Mouse (Mus musculus): ENCODE data around the gene Utp14b. TPM values are rescaled to one million over a fixed set of nuclear protein-coding genes. Genes with fewer than 3 reads are reported as not detected.
A peak's percentile ranks its signal among the peaks of the same experiment; 100 is the strongest.

Utp14b gene
- 2.4 and 2.8 TPM in 2 replicates for polyA plus RNA-seq (2014; fragmentation: Nextera tagmentation; extraction: Ambion mirVana)

DNA sequence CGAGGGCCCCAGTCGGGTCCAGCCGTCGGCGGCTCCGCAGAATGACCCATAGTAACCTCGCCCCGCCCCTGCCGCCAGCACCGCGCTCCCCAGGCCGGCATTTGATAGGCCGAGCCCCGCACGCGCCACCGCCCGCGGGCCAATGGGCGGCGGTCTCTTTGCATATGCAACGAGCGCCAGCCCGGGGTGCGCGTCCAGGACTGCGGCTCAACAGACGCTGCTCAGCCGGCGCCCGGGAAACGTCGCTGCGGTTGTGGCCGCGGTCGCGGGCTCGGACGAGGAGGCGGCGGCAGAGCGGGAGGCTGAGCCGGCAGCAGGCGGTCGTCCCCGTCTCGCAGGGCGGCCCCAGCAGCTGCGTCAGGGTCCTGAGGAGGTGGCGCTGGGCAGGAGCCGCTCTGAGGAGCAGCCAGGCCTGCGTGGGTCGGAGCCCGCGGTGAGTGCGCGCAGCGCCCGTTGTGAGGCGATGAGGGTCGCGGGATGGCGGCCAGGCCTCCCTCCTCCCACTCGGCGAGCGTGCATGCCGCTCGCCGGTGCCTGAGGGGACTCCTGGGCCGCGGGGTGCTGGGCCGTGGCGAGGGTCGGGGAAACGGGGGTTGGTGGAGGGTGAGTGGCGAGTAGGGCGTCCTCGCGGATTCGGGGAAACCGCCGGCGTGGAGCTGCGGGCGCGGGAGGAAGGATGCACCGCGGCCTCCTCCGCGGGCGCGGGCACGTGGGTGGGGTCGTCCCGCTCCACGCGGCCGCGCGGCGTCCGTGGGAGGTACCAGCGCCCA lies at the start of gene Utp14b, which contains the start of gene Acsl3:
Gene Utp14b, plus strand, starts transcription at position 368 of the 770 bp plus-strand sequence.
Gene Acsl3, plus strand, starts transcription at position 155 of the 770 bp plus-strand sequence.
- H3K36me3 ChIP-seq (ENCODE audit: control insufficient read depth, insufficient read depth, low read length), result no peaks in the 10 kb centered on the region
- peak within 1 kb of the TSS; percentile 94 for H3K4me3 ChIP-seq (ENCODE audit: low read depth, low read length)
- WGBS, result under 1% methylated on average over 96 of the region's 104 CpGs
- no peaks in the 10 kb centered on the region for H3K27me3 ChIP-seq (replicated peaks; ENCODE audit: control insufficient read depth, insufficient read depth, low read length)
- peak; percentile 100 for ATAC-seq (replicated peaks; ENCODE audit: low FRiP score)
- peak within 1 kb of the TSS; percentile 97 for H3K9ac ChIP-seq (ENCODE audit: low read depth, low read length)
- no peaks in the 10 kb centered on the region for H3K9me3 ChIP-seq (ENCODE audit: control insufficient read depth, low read length)
- DNase-seq (ENCODE audit: low spot score), result peak; percentile 94
- H3K4me1 ChIP-seq (replicated peaks; ENCODE audit: control insufficient read depth, insufficient read depth, low read length), result peaks cover 15% of the 10 kb centered on the region
- peak within 1 kb of the TSS; percentile 69 for H3K4me2 ChIP-seq
- H3K27ac ChIP-seq (ENCODE audit: low read depth, low read length), result peak within 1 kb of the TSS; percentile 88

DNA sequence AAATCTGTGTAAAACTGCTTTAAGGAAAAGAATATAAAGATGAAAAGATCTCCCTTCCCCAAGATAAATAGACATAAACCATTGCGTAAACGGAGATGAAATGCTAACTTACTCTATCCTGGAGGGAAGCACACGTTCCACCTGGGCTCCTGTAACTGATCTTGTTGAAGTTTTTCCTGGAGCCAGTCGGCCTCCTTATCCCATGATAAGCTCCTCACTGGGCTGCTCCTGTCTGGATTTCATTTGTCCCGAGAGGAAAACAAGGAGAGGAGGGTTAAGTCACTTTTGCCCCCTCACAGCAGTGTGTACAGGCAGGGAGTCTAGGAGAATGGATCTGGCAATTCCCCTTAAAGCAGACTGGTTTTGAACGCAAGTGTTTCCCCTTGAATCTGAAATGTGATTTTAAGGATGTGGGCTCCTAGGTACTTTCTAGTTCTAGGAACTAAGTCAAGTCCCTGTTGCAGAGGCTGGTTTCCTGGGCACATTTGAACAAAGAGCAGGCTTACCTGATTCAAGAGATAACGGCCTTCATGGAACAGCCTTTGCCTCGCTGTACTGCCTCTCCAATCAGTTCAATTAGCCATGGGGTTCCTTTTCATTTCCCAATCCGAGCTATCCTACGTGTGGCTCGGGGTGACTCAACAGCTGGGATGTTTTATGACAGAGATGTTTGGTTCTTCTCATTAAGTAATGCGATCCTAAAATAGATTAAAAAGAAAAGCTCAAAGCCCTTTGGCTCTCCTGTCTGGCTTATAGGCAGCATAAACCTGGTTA lies 48.5 kb upstream of the Utp14b start:
- no peak overlapping the region for H3K9ac ChIP-seq (ENCODE audit: low read depth, low read length)
- no peak overlapping the region for H3K4me3 ChIP-seq (ENCODE audit: low read depth, low read length)
- no peaks in the 10 kb centered on the region for H3K36me3 ChIP-seq (ENCODE audit: control insufficient read depth, insufficient read depth, low read length)
- no peak overlapping the region for H3K4me2 ChIP-seq
- H3K9me3 ChIP-seq (ENCODE audit: control insufficient read depth, low read length), result no peaks in the 10 kb centered on the region
- ATAC-seq (replicated peaks; ENCODE audit: low FRiP score), result no peak
- H3K27ac ChIP-seq (ENCODE audit: low read depth, low read length), result no peak overlapping the region
- no peaks in the 10 kb centered on the region for H3K4me1 ChIP-seq (replicated peaks; ENCODE audit: control insufficient read depth, insufficient read depth, low read length)
- H3K27me3 ChIP-seq (replicated peaks; ENCODE audit: control insufficient read depth, insufficient read depth, low read length), result no peaks in the 10 kb centered on the region
- no peak for DNase-seq (ENCODE audit: low spot score)
- 39% methylated on average over 12 of the region's 12 CpGs for WGBS

DNA sequence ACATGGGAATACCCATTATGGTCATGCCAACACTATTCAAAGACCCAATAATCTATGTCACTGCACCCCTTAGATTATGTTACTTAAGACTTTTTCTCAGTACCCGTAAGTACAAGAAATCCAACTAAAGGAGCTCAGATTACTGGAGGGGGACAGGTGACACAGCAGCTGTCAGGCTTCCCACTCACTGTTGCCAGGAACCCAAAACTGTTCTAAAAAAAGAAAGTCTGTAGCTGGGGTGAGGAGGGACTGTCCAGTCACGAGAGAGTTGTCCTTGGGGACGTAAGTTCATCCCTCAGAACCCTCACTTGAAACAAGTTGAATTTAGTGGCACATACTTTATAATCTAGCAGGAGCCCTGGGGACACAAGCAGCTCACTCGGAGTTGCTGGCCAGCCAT lies 46.8 kb upstream of the Utp14b start:
- H3K9ac ChIP-seq (ENCODE audit: low read depth, low read length), result no peak overlapping the region
- H3K4me2 ChIP-seq, result no peak overlapping the region
- H3K27ac ChIP-seq (ENCODE audit: low read depth, low read length), result no peak overlapping the region
- H3K36me3 ChIP-seq (ENCODE audit: control insufficient read depth, insufficient read depth, low read length), result no peaks in the 10 kb centered on the region
- WGBS, result 64% methylated on average over 4 of the region's 4 CpGs
- no peak overlapping the region for H3K4me3 ChIP-seq (ENCODE audit: low read depth, low read length)
- no peak for DNase-seq (ENCODE audit: low spot score)
- H3K9me3 ChIP-seq (ENCODE audit: control insufficient read depth, low read length), result no peaks in the 10 kb centered on the region
- no peaks in the 10 kb centered on the region for H3K27me3 ChIP-seq (replicated peaks; ENCODE audit: control insufficient read depth, insufficient read depth, low read length)
- ATAC-seq (replicated peaks; ENCODE audit: low FRiP score), result no peak
- H3K4me1 ChIP-seq (replicated peaks; ENCODE audit: control insufficient read depth, insufficient read depth, low read length), result no peaks in the 10 kb centered on the region

GRCm38 (mm10) chr1:78612959-78613358 lies 44.9 kb upstream of the Utp14b start:
- no peak for ATAC-seq (replicated peaks; ENCODE audit: low FRiP score)
- no peak for DNase-seq (ENCODE audit: low spot score)
- Histone ChIP-seq H3K4me2 (no peak overlapping the region), H3K36me3 (ENCODE audit: control insufficient read depth, insufficient read depth, low read length) (no peaks in the 10 kb centered on the region), H3K27me3 (replicated peaks; ENCODE audit: control insufficient read depth, insufficient read depth, low read length) (no peaks in the 10 kb centered on the region), H3K9me3 (ENCODE audit: control insufficient read depth, low read length) (no peaks in the 10 kb centered on the region), H3K9ac (ENCODE audit: low read depth, low read length) (no peak overlapping the region), H3K27ac (ENCODE audit: low read depth, low read length) (no peak overlapping the region), H3K4me3 (ENCODE audit: low read depth, low read length) (no peak overlapping the region), H3K4me1 (replicated peaks; ENCODE audit: control insufficient read depth, insufficient read depth, low read length) (no peaks in the 10 kb centered on the region)
- WGBS, result 35% methylated on average over 1 of the region's 1 CpGs

- no peak overlapping the region for H3K4me3 ChIP-seq (ENCODE audit: low read depth, low read length)
- ATAC-seq (replicated peaks; ENCODE audit: low FRiP score), result no peak
- H3K27ac ChIP-seq (ENCODE audit: low read depth, low read length), result no peak overlapping the region
- H3K4me2 ChIP-seq, result no peak overlapping the region
- WGBS, result 88% methylated on average over 2 of the region's 2 CpGs
- H3K4me1 ChIP-seq (replicated peaks; ENCODE audit: control insufficient read depth, insufficient read depth, low read length), result no peaks in the 10 kb centered on the region
- no peaks in the 10 kb centered on the region for H3K27me3 ChIP-seq (replicated peaks; ENCODE audit: control insufficient read depth, insufficient read depth, low read length)
- no peaks in the 10 kb centered on the region for H3K36me3 ChIP-seq (ENCODE audit: control insufficient read depth, insufficient read depth, low read length)
- H3K9ac ChIP-seq (ENCODE audit: low read depth, low read length), result no peak overlapping the region
- H3K9me3 ChIP-seq (ENCODE audit: control insufficient read depth, low read length), result no peaks in the 10 kb centered on the region
- DNase-seq (ENCODE audit: low spot score), result no peak
Observed at GRCm38 (mm10) chr1:78624352-78624751, 33.5 kb upstream of the Utp14b start.

GRCm38 (mm10) chr1:78634486-78634885 lies 23.4 kb upstream of the Utp14b start:
- 78% methylated on average over 3 of the region's 3 CpGs for WGBS
- Histone ChIP-seq H3K9ac (ENCODE audit: low read depth, low read length) (no peak overlapping the region), H3K4me1 (replicated peaks; ENCODE audit: control insufficient read depth, insufficient read depth, low read length) (no peaks in the 10 kb centered on the region), H3K4me3 (ENCODE audit: low read depth, low read length) (no peak overlapping the region), H3K36me3 (ENCODE audit: control insufficient read depth, insufficient read depth, low read length) (no peaks in the 10 kb centered on the region), H3K4me2 (no peak overlapping the region), H3K27me3 (replicated peaks; ENCODE audit: control insufficient read depth, insufficient read depth, low read length) (no peaks in the 10 kb centered on the region), H3K27ac (ENCODE audit: low read depth, low read length) (no peak overlapping the region), H3K9me3 (ENCODE audit: control insufficient read depth, low read length) (no peaks in the 10 kb centered on the region)
- ATAC-seq (replicated peaks; ENCODE audit: low FRiP score) (no peak), DNase-seq (ENCODE audit: low spot score) (no peak)

GRCm38 (mm10) chr1:78640871-78641270 lies 17.0 kb upstream of the Utp14b start:
- no peaks in the 10 kb centered on the region for H3K36me3 ChIP-seq (ENCODE audit: control insufficient read depth, insufficient read depth, low read length)
- H3K4me1 ChIP-seq (replicated peaks; ENCODE audit: control insufficient read depth, insufficient read depth, low read length), result no peaks in the 10 kb centered on the region
- DNase-seq (ENCODE audit: low spot score) (no peak), ATAC-seq (replicated peaks; ENCODE audit: low FRiP score) (no peak)
- no peaks in the 10 kb centered on the region for H3K27me3 ChIP-seq (replicated peaks; ENCODE audit: control insufficient read depth, insufficient read depth, low read length)
- H3K4me3 ChIP-seq (ENCODE audit: low read depth, low read length), result no peak overlapping the region
- H3K9me3 ChIP-seq (ENCODE audit: control insufficient read depth, low read length), result no peaks in the 10 kb centered on the region
- no peak overlapping the region for H3K27ac ChIP-seq (ENCODE audit: low read depth, low read length)
- H3K9ac ChIP-seq (ENCODE audit: low read depth, low read length), result no peak overlapping the region
- no peak overlapping the region for H3K4me2 ChIP-seq

DNA sequence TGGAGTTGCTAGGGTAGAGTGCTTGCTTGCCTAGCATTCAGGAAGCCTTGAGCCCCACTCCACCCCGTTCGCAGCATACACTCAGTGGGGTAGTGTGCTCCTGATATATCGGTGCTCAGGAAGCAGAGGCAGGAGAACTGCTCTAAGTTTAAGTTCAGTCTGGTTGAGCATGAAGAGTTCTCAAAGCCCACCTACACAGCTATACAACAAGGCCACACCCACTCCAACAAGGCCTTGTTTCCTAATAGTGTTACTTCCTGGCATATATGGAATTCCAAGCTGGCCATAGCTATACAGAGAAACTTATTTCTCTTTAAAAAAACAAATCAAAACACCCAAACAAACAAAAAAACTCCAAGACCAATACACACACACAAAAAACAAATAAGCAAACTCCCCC lies 16.0 kb upstream of the Utp14b start:
- no peak overlapping the region for H3K27ac ChIP-seq (ENCODE audit: low read depth, low read length)
- no peak overlapping the region for H3K9ac ChIP-seq (ENCODE audit: low read depth, low read length)
- H3K9me3 ChIP-seq (ENCODE audit: control insufficient read depth, low read length), result no peaks in the 10 kb centered on the region
- H3K27me3 ChIP-seq (replicated peaks; ENCODE audit: control insufficient read depth, insufficient read depth, low read length), result no peaks in the 10 kb centered on the region
- H3K4me1 ChIP-seq (replicated peaks; ENCODE audit: control insufficient read depth, insufficient read depth, low read length), result no peaks in the 10 kb centered on the region
- no peak overlapping the region for H3K4me3 ChIP-seq (ENCODE audit: low read depth, low read length)
- H3K36me3 ChIP-seq (ENCODE audit: control insufficient read depth, insufficient read depth, low read length), result no peaks in the 10 kb centered on the region
- DNase-seq (ENCODE audit: low spot score), result no peak
- ATAC-seq (replicated peaks; ENCODE audit: low FRiP score), result no peak
- no peak overlapping the region for H3K4me2 ChIP-seq
- WGBS, result 77% methylated on average over 3 of the region's 3 CpGs
